Mouse (Mus musculus): ENCODE measurements around the gene Klk10. TPM values are rescaled to one million over a fixed set of nuclear protein-coding genes. Genes with fewer than 3 reads are reported as not detected.

The Klk10 gene
- 0.25 and 0.39 TPM in 2 replicates for polyA plus RNA-seq (2016; fragmentation: Nextera tagmentation; extraction: Ambion mirVana)

DNA sequence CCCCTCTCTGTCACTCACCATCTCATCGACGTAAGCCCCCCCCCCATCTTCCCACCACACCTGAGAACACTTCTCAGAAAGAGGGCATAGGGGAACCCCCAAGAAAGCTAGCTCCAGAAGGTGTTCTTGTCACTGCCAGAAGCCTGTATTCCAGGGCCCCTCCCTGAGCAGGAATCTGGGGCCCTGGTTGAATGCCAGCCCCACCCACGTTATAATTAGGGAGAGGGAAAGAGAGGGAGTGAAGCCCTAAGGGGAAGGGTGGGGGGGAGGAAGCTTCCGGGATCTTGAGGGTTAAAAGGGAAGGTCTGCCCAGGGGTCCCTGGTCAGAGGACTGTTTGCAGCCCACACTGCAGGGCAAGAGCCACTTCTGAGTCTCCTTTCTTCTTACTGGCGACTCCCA is at the start of gene Klk10:
Gene Klk10, plus strand, starts transcription at position 290 of the 400 bp plus-strand sequence.
- peaks cover 7% of the 10 kb centered on the region for H3K4me1 ChIP-seq
- H3K4me3 ChIP-seq: no peak within 1 kb of the TSS
- no peak for DNase-seq (ENCODE audit: low spot score)
- H3K27ac ChIP-seq (replicated peaks): no peak within 1 kb of the TSS
- H3K36me3 ChIP-seq (replicated peaks): no peaks in the 10 kb centered on the region
- peaks cover 23% of the 10 kb centered on the region for H3K27me3 ChIP-seq (replicated peaks; ENCODE audit: low read depth, poor library complexity, severe bottlenecking)
- H3K9me3 ChIP-seq: no peaks in the 10 kb centered on the region
- 42% methylated on average over 5 of the region's 5 CpGs for WGBS

DNA sequence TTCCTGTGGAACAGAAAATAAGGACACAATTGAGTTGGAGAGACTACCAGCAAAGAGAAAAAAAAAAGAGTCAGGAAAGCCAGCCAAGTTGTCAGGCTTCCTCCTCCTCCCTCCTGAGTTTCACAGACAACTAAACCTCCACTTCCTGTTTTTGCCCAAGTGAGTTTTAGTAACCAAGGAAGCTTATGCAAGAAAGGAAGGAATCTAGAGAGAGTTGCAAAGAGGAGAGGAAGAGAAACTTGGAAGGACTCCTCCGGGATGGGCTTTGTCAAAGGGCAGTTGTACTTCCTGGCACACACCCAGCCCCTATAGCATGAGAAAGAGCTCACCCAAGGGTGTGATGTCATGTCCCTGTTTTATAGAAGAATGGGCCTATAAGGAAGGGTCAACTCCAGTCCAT is 33.0 kb upstream of the Klk10 start:
- WGBS: 60% methylated on average over 1 of the region's 1 CpGs

GRCm38 (mm10) chr7:43752806-43753205 is 28.0 kb upstream of the Klk10 start:
- Histone ChIP-seq H3K9me3 (no peaks in the 10 kb centered on the region), H3K27me3 (replicated peaks; ENCODE audit: low read depth, poor library complexity, severe bottlenecking) (no peaks in the 10 kb centered on the region), H3K4me3 (no peak overlapping the region), H3K4me1 (no peaks in the 10 kb centered on the region), H3K27ac (replicated peaks) (no peak overlapping the region), H3K36me3 (replicated peaks) (no peaks in the 10 kb centered on the region)
- DNase-seq (ENCODE audit: low spot score): no peak
- 80% methylated on average over 2 of the region's 2 CpGs for WGBS

More for the DNA sequence above, 33.0 kb upstream of the Klk10 start:
- DNase-seq (ENCODE audit: low spot score): no peak
- no peaks in the 10 kb centered on the region for H3K27me3 ChIP-seq (replicated peaks; ENCODE audit: low read depth, poor library complexity, severe bottlenecking)
- H3K4me1 ChIP-seq: no peaks in the 10 kb centered on the region
- H3K27ac ChIP-seq (replicated peaks): no peak overlapping the region
- no peaks in the 10 kb centered on the region for H3K36me3 ChIP-seq (replicated peaks)
- H3K9me3 ChIP-seq: no peaks in the 10 kb centered on the region
- H3K4me3 ChIP-seq: no peak overlapping the region

DNA sequence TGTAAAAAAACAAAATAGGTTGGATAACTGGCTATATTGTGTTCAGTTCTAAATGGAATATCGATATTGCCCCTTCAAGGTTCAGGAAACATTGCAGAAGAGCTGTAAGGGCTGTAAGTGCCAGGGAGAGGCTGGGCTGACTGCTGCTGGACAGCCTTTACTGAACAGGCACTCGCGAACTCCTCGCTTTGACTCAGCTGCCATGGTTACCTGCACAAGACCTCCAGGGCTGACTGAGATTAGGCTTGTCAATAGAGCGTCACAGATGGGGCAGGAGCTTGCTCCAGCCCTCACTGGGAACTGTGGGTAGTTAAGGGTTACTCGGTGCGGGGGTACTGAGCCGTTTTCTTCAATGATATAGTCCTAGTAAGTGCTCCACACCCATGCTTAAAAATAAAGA is 14.4 kb upstream of the Klk10 start:
- H3K9me3 ChIP-seq: no peaks in the 10 kb centered on the region
- H3K27ac ChIP-seq (replicated peaks): no peak overlapping the region
- WGBS: 54% methylated on average over 8 of the region's 8 CpGs
- no peak overlapping the region for H3K4me3 ChIP-seq
- H3K27me3 ChIP-seq (replicated peaks; ENCODE audit: low read depth, poor library complexity, severe bottlenecking): no peaks in the 10 kb centered on the region
- no peaks in the 10 kb centered on the region for H3K36me3 ChIP-seq (replicated peaks)
- DNase-seq (ENCODE audit: low spot score): no peak
- no peaks in the 10 kb centered on the region for H3K4me1 ChIP-seq

GRCm38 (mm10) chr7:43768597-43768996 is 12.2 kb upstream of the Klk10 start, which contains the start of gene Klk12:
Gene Klk12 (plus strand): TSS chr7:43768897.
- Histone ChIP-seq H3K4me1 (no peaks in the 10 kb centered on the region), H3K27me3 (replicated peaks; ENCODE audit: low read depth, poor library complexity, severe bottlenecking) (no peaks in the 10 kb centered on the region), H3K27ac (replicated peaks) (no peak within 1 kb of the TSS), H3K4me3 (no peak within 1 kb of the TSS), H3K36me3 (replicated peaks) (no peaks in the 10 kb centered on the region), H3K9me3 (no peaks in the 10 kb centered on the region)
- DNase-seq (ENCODE audit: low spot score): no peak
- WGBS: 80% methylated on average over 4 of the region's 4 CpGs

DNA sequence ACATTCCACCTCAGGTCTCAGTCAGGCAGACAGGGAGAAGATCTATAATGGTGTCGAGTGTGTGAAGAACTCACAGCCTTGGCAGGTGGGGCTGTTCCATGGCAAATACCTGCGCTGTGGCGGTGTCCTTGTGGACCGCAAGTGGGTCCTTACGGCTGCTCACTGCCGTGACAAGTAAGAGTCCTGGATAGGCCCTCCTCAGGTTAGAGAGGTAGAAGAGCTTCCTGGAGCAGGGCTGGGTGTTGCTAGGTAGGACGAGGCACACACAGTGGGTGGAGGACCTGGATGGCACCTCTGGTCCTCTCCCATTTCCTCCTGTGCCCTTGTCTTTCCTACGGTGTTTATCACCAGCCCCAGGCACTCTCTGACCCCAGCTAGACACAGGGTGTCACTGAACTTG is 11.2 kb upstream of the Klk10 start:
- DNase-seq (ENCODE audit: low spot score): no peak
- 88% methylated on average over 8 of the region's 8 CpGs for WGBS
- Histone ChIP-seq H3K27ac (replicated peaks) (no peak overlapping the region), H3K4me3 (no peak overlapping the region), H3K36me3 (replicated peaks) (no peaks in the 10 kb centered on the region), H3K4me1 (peaks cover under 1% of the 10 kb centered on the region; the same call in 1 of the 2 replicates), H3K9me3 (no peaks in the 10 kb centered on the region), H3K27me3 (replicated peaks; ENCODE audit: low read depth, poor library complexity, severe bottlenecking) (no peaks in the 10 kb centered on the region)

DNA sequence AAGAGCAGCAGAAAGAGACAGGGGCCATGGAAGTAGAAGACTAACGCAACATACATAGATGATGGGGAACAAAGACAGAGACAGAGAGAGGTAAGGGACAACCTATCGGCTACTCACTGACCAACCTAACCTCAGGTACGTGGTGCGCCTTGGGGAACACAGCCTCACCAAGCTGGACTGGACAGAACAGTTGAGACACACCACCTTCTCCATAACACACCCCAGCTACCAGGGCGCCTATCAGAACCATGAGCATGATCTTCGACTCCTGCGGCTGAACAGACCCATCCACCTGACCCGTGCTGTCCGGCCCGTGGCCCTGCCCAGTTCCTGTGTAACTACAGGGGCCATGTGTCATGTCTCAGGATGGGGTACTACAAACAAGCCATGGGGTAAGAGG is 10.1 kb upstream of the Klk10 start:
- no peaks in the 10 kb centered on the region for H3K9me3 ChIP-seq
- no peak for DNase-seq (ENCODE audit: low spot score)

DNA sequence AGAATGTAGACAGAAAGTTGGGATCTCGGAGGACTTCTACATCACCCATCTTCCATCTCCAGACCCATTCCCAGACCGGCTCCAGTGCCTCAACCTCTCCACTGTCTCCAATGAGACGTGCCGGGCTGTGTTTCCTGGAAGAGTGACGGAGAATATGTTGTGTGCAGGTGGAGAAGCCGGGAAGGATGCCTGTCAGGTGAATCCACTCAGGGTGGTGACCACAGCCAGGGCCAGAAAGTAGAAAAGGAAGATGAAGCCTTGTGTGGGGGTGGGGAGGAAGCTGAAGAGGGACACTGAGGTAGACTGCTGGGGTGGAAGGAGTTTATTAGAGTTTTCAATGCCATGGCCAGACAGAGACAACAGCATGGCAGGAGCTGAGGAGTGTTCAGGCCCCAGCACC is 8.9 kb upstream of the Klk10 start:
- no peak for DNase-seq (ENCODE audit: low spot score)
- 92% methylated on average over 6 of the region's 6 CpGs for WGBS

More for the DNA sequence above, 10.1 kb upstream of the Klk10 start:
- no peak overlapping the region for H3K27ac ChIP-seq (replicated peaks)
- 95% methylated on average over 10 of the region's 10 CpGs for WGBS
- no peak overlapping the region for H3K4me3 ChIP-seq
- H3K36me3 ChIP-seq (replicated peaks): no peaks in the 10 kb centered on the region
- H3K27me3 ChIP-seq (replicated peaks; ENCODE audit: low read depth, poor library complexity, severe bottlenecking): no peaks in the 10 kb centered on the region
- H3K4me1 ChIP-seq: peaks cover 10% of the 10 kb centered on the region

GRCm38 (mm10) chr7:43772901-43773300 is 7.9 kb upstream of the Klk10 start:
- no peak for DNase-seq (ENCODE audit: low spot score)
- H3K27me3 ChIP-seq (replicated peaks; ENCODE audit: low read depth, poor library complexity, severe bottlenecking): no peaks in the 10 kb centered on the region
- no peak overlapping the region for H3K27ac ChIP-seq (replicated peaks)
- H3K4me1 ChIP-seq: peaks cover 10% of the 10 kb centered on the region
- 77% methylated on average over 3 of the region's 3 CpGs for WGBS
- H3K36me3 ChIP-seq (replicated peaks): no peaks in the 10 kb centered on the region
- H3K9me3 ChIP-seq: no peaks in the 10 kb centered on the region
- no peak overlapping the region for H3K4me3 ChIP-seq

More for the DNA sequence above, 8.9 kb upstream of the Klk10 start:
- Histone ChIP-seq H3K4me1 (peaks cover 10% of the 10 kb centered on the region), H3K4me3 (no peak overlapping the region), H3K27me3 (replicated peaks; ENCODE audit: low read depth, poor library complexity, severe bottlenecking) (no peaks in the 10 kb centered on the region), H3K36me3 (replicated peaks) (no peaks in the 10 kb centered on the region), H3K27ac (replicated peaks) (no peak overlapping the region), H3K9me3 (no peaks in the 10 kb centered on the region)

DNA sequence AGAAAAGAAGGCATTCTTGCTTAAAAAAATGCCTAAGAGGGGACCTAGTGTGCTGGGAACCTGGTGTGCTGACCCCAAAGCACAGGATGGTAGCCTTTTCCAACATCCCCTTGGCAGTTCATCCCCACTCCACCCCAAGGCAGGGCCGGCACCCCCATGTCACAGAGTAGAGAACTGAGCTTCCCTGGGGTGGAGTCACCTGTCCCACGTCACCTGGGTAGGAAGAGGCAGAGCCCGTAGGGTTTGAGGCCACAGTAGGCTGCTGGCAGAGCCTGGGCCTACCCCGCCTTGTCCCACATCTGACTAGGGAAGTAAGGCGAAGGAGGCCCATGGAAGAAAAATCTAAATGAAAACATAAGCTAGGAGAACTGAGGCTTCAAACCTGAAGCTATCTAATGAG is 6.5 kb upstream of the Klk10 start, which contains the start of gene Klk11:
Gene Klk11, plus strand, starts transcription at position 241 of the 400 bp plus-strand sequence.
- DNase-seq (ENCODE audit: low spot score): no peak
- H3K9me3 ChIP-seq: no peaks in the 10 kb centered on the region
- peak within 1 kb of the TSS; percentile 71 for H3K27ac ChIP-seq (replicated peaks)
- H3K36me3 ChIP-seq (replicated peaks): no peaks in the 10 kb centered on the region
- no peaks in the 10 kb centered on the region for H3K27me3 ChIP-seq (replicated peaks; ENCODE audit: low read depth, poor library complexity, severe bottlenecking)
- H3K4me3 ChIP-seq: no peak within 1 kb of the TSS
- whole genome bisulfite sequencing: 85% methylated on average over 5 of the region's 5 CpGs
- peaks cover 10% of the 10 kb centered on the region for H3K4me1 ChIP-seq

- no peaks in the 10 kb centered on the region for H3K27me3 ChIP-seq (replicated peaks; ENCODE audit: low read depth, poor library complexity, severe bottlenecking)
- peak overlapping the region; percentile 71 for H3K27ac ChIP-seq (replicated peaks)
- H3K4me3 ChIP-seq: no peak overlapping the region
- no peak for DNase-seq (ENCODE audit: low spot score)
- peaks cover 10% of the 10 kb centered on the region for H3K4me1 ChIP-seq
- WGBS: 51% methylated on average over 6 of the region's 6 CpGs
- no peaks in the 10 kb centered on the region for H3K36me3 ChIP-seq (replicated peaks)
- H3K9me3 ChIP-seq: no peaks in the 10 kb centered on the region
Observed at GRCm38 (mm10) chr7:43774802-43775201, 6.0 kb upstream of the Klk10 start.

DNA sequence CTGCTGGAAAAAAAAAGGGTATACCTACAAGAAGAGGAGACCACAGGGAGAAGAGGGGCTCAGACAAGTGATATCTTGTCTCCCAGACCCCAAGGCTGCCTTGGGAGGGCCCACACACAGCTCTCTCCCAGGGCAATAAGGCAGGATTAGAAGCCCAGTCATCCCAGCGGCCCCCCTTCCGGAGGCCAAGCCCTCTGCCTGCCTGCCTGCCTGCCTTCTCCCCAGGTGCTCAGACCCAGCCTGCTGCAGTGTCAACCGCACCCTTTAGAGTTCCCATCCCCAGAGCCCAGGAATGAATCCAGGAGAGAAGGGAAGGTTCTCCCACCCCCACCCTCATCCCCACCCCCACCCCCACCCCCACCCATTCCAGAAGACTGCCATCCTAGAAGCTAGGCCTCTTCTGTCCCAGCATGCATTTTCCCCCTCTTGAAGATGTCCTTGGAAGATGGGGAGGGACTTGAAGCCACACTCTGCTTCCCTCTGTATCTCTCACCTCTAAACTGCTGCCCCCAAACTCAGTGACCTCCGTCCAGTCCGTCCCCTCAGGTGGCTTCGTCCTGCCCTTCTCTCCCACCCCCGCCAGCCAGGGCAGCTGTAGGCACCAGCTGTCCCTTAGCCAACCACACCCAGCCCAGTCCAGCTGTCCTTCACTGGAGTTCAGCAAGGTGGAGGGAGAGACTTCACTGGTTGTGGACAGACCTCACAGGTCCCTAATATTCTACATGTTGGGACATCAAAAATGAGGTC is 5.4 kb upstream of the Klk10 start:
- no peak overlapping the region for H3K4me3 ChIP-seq
- no peaks in the 10 kb centered on the region for H3K27me3 ChIP-seq (replicated peaks; ENCODE audit: low read depth, poor library complexity, severe bottlenecking)
- H3K9me3 ChIP-seq: no peaks in the 10 kb centered on the region
- peaks cover 10% of the 10 kb centered on the region for H3K4me1 ChIP-seq
- H3K27ac ChIP-seq (replicated peaks): peak overlapping the region; percentile 71
- DNase-seq (ENCODE audit: low spot score): no peak
- H3K36me3 ChIP-seq (replicated peaks): no peaks in the 10 kb centered on the region
- 38% methylated on average over 7 of the region's 7 CpGs for WGBS

- DNase-seq (ENCODE audit: low spot score): no peak
- Histone ChIP-seq H3K4me3 (no peak overlapping the region), H3K9me3 (no peaks in the 10 kb centered on the region), H3K27ac (replicated peaks) (no peak overlapping the region), H3K36me3 (replicated peaks) (no peaks in the 10 kb centered on the region), H3K27me3 (replicated peaks; ENCODE audit: low read depth, poor library complexity, severe bottlenecking) (no peaks in the 10 kb centered on the region), H3K4me1 (peaks cover 10% of the 10 kb centered on the region)
- WGBS: 81% methylated on average over 5 of the region's 5 CpGs
Observed at GRCm38 (mm10) chr7:43776506-43776905, 4.3 kb upstream of the Klk10 start.
